Mouse (Mus musculus) skeletal muscle tissue, adult 2 months (tissue): ENCODE data around the gene Olfr767.
"Not testable (repeated sequence)": the region's sequence is repeated elsewhere in the genome, so short reads cannot be mapped to it uniquely, and the experiment has no call there.

Experiments used
- DNase-seq: peaks from one replicate; pipeline ENCODE4 v3.0.0-alpha.2; 2012; ENCODE audit warnings: low read depth, low spot score

Olfr767 gene

GRCm38 (mm10) chr10:129082810-129083209 is at the start of gene Olfr767:
Olfr767 (minus strand) TSS chr10:129082910.
- not testable (repeated sequence) for DNase-seq

GRCm38 (mm10) chr10:129117761-129118160 is 35.1 kb upstream of the Olfr767 start, which contains the start of gene Olfr769:
Olfr769 (minus strand) TSS chr10:129117861.
- DNase-seq: no peak

- no peak for DNase-seq
These were observed 32.4 kb upstream of the Olfr767 start for GRCm38 (mm10) chr10:129115146-129115545.

GRCm38 (mm10) chr10:129101231-129101630 is 18.5 kb upstream of the Olfr767 start:
- no peak for DNase-seq

GRCm38 (mm10) chr10:129099275-129099674 is 16.6 kb upstream of the Olfr767 start, which contains the start of gene Olfr768:
Olfr768 (minus strand) TSS chr10:129099375.
- DNase-seq: no peak

- DNase-seq: no peak
These were observed 13.8 kb downstream of the Olfr767 start, which contains the start of gene Olfr766-ps1 for GRCm38 (mm10) chr10:129068877-129069276. Olfr766-ps1 (minus strand) TSS chr10:129068977.

- not testable (repeated sequence) for DNase-seq
These were observed 32.8 kb downstream of the Olfr767 start, which contains the start of gene Olfr765 for GRCm38 (mm10) chr10:129049898-129050297. Olfr765 (minus strand) TSS chr10:129049998.

- no peak for DNase-seq
These were observed 42.9 kb downstream of the Olfr767 start, which contains the start of gene Olfr764-ps1 for GRCm38 (mm10) chr10:129039796-129040195. Olfr764-ps1 (minus strand) TSS chr10:129039896.

- no peak for DNase-seq
These were observed 54.4 kb downstream of the Olfr767 start for GRCm38 (mm10) chr10:129028343-129028742.

GRCm38 (mm10) chr10:129026018-129026662 is 56.6 kb downstream of the Olfr767 start:
- DNase-seq: no peak
